Mouse (Mus musculus) liver, embryonic 13.5 days (tissue): ENCODE measurements around the gene Zfp112. TPM values are rescaled to one million over a fixed set of nuclear protein-coding genes. Genes with fewer than 3 reads are reported as not detected.

ENCODE experiments used
- polyA plus RNA-seq: library from polyadenylated mRNA; unstranded; fragments of >200 nt; fragmentation: Nextera tagmentation; extraction: Ambion mirVana; gene quantifications from 2 replicates; pipeline ENCODE4 v1.2.1, GENCODE M21; 2015

Zfp112 gene
- polyA plus RNA-seq, 1 experiment from 2014 or later, result 1.0 TPM

Other genes starting within 250 kb of the Zfp112 start
- gene Vmn1r177, start 245.9 kb upstream of the Zfp112 start, polyA plus RNA-seq, result not detected in 2 replicates
- not detected in 2 replicates for gene Vmn1r178, start 220.3 kb upstream of the Zfp112 start, polyA plus RNA-seq
- gene Vmn1r179, start 185.3 kb upstream of the Zfp112 start, polyA plus RNA-seq, result not detected in 2 replicates
- gene Vmn1r180, start 161.7 kb upstream of the Zfp112 start, polyA plus RNA-seq, result not detected in 2 replicates
- gene Vmn1r181, start 137.7 kb upstream of the Zfp112 start, polyA plus RNA-seq, result not detected in 2 replicates
- not detected in 2 replicates for gene V1rd19, start 110.6 kb upstream of the Zfp112 start, polyA plus RNA-seq
- not detected in 2 replicates for gene Vmn1r183, start 59.1 kb upstream of the Zfp112 start, polyA plus RNA-seq
- 10.0 and 13.1 TPM in 2 replicates for gene Zfp180, start 30.4 kb upstream of the Zfp112 start, polyA plus RNA-seq
- gene Zfp235, start 21.9 kb downstream of the Zfp112 start, polyA plus RNA-seq, result 3.8 and 4.6 TPM in 2 replicates
- 0.61 and 0.94 TPM in 2 replicates for gene Zfp114, start 62.7 kb downstream of the Zfp112 start, polyA plus RNA-seq
- 1.4 and 2.5 TPM in 2 replicates for gene Zfp111, start 99.1 kb downstream of the Zfp112 start, polyA plus RNA-seq
- 1.3 and 2.3 TPM in 2 replicates for gene Zfp109, start 125.2 kb downstream of the Zfp112 start, polyA plus RNA-seq
- 0.40 and 0.49 TPM in 2 replicates for gene Zfp108, start 142.5 kb downstream of the Zfp112 start, polyA plus RNA-seq
- gene Zfp93, start 158.1 kb downstream of the Zfp112 start, polyA plus RNA-seq, result 0.97 and 1.2 TPM in 2 replicates
- gene Zfp61, start 188.9 kb downstream of the Zfp112 start, polyA plus RNA-seq, result 3.4 and 5.1 TPM in 2 replicates
- gene Zfp94, start 204.4 kb downstream of the Zfp112 start, polyA plus RNA-seq, result 2.5 and 2.6 TPM in 2 replicates
- gene Tescl, start 221.6 kb downstream of the Zfp112 start, polyA plus RNA-seq, result not detected in 2 replicates
- not detected in 2 replicates for gene Lypd5, start 236.9 kb downstream of the Zfp112 start, polyA plus RNA-seq